Mouse (Mus musculus) MEL (cell line): ENCODE results near the gene Wdfy3. TPM values are rescaled to one million over a fixed set of nuclear protein-coding genes. Genes with fewer than 3 reads are reported as not detected.

Experiments used
- DNase-seq: peaks from one replicate; pipeline ENCODE4 v3.0.0; 2011; ENCODE audit warnings: low read depth, low spot score
- H3K27ac ChIP-seq: 2 replicates; pipeline ENCODE4 v1.5.1; 2012; ENCODE audit warnings: low read depth, mild to moderate bottlenecking, control low read depth, low read length, moderate library complexity; ENCODE audit not compliant: control insufficient read depth
- H3K27me3 ChIP-seq, 2 experiments: fragments of 150-350 bp in 1 of 2; sonication (generic) in 1 of 2; 2 replicates each; pipeline ENCODE4 v1.6.1; 2012; ENCODE audit warnings: low read length in 2 of 2, mild to moderate bottlenecking in 2 of 2, improper control_type of control experiment in 1 of 2, moderate library complexity in 1 of 2; ENCODE audit not compliant: insufficient read depth in 2 of 2, control insufficient read depth in 1 of 2
- H3K36me3 ChIP-seq, 2 experiments: 2 replicates each; pipeline ENCODE4 v1.6.1; 2012 to 2014; ENCODE audit warnings: low read length in 2 of 2, improper control_type of control experiment in 1 of 2, inconsistent platforms in 1 of 2, mild to moderate bottlenecking in 1 of 2; ENCODE audit not compliant: insufficient read depth in 2 of 2, control insufficient read depth in 1 of 2
- H3K4me1 ChIP-seq, 2 experiments: fragments of 150-350 bp in 1 of 2; sonication (generic) in 1 of 2; 2 replicates each; pipeline ENCODE4 v1.6.1; 2012; ENCODE audit warnings: low read length in 2 of 2, improper control_type of control experiment in 1 of 2, mild to moderate bottlenecking in 1 of 2; ENCODE audit not compliant: insufficient read depth in 2 of 2, control insufficient read depth in 1 of 2
- H3K4me3 ChIP-seq, 2 experiments: fragments of 150-350 bp in 1 of 2; sonication (generic) in 1 of 2; 2 replicates each; pipeline ENCODE4 v1.5.1; 2012; ENCODE audit warnings: low read depth in 2 of 2, low read length in 2 of 2, mild to moderate bottlenecking in 2 of 2, moderate library complexity in 2 of 2, control low read depth in 1 of 2, improper control_type of control experiment in 1 of 2; ENCODE audit not compliant: control insufficient read depth in 1 of 2, insufficient read depth in 1 of 2
- H3K79me2 ChIP-seq: 2 replicates; pipeline ENCODE4 v1.6.1; 2012; ENCODE audit warnings: mild to moderate bottlenecking, low read length, moderate library complexity; ENCODE audit not compliant: control insufficient read depth, poor library complexity, insufficient read depth
- H3K9ac ChIP-seq: 2 replicates; pipeline ENCODE4 v1.6.1; 2012; ENCODE audit warnings: low read depth, mild to moderate bottlenecking, control low read depth, low read length, moderate library complexity; ENCODE audit not compliant: control insufficient read depth, poor library complexity, severe bottlenecking
- H3K9me3 ChIP-seq: fragments of 150-350 bp; sonication (generic); replicated peaks from 2 replicates; pipeline ENCODE4 v1.6.1; 2012; ENCODE audit warnings: mild to moderate bottlenecking, low read length, improper control_type of control experiment, moderate library complexity; ENCODE audit not compliant: insufficient read depth
- CHD1 ChIP-seq: IDR thresholded peaks from 2 replicates; pipeline ENCODE4 v1.6.1; 2012; ENCODE audit warnings: low read depth, mild to moderate bottlenecking, inconsistent platforms, low read length, improper control_type of control experiment
- CHD2 ChIP-seq: IDR thresholded peaks from 2 replicates; pipeline ENCODE4 v1.6.1; 2011; ENCODE audit warnings: low read length, improper control_type of control experiment
- CTCF ChIP-seq, 3 experiments: IDR thresholded peaks in 2 of 3; conservative IDR thresholded peaks in 1 of 3; 2 replicates each; pipeline ENCODE4 v1.5.1; 2011 to 2012; ENCODE audit warnings: low read length in 3 of 3, low read depth in 2 of 3, mild to moderate bottlenecking in 2 of 3, improper control_type of control experiment in 1 of 3, inconsistent platforms in 1 of 3, mixed read lengths in 1 of 3, moderate library complexity in 1 of 3; ENCODE audit not compliant: control insufficient read depth in 1 of 3, insufficient read depth in 1 of 3, poor library complexity in 1 of 3, severe bottlenecking in 1 of 3
- E2F4 ChIP-seq: IDR thresholded peaks from 2 replicates; pipeline ENCODE4 v1.6.1; 2011; ENCODE audit warnings: low read depth, low read length, improper control_type of control experiment, borderline replicate concordance
- ELF1 ChIP-seq: IDR thresholded peaks from 2 replicates; pipeline ENCODE4 v1.6.1; 2014; ENCODE audit warnings: low read depth, mild to moderate bottlenecking, inconsistent platforms, low read length, improper control_type of control experiment, moderate library complexity
- EP300 ChIP-seq, 2 experiments: IDR thresholded peaks; 2 replicates each; pipeline ENCODE4 v1.6.1; 2011; ENCODE audit warnings: improper control_type of control experiment in 2 of 2, low read length in 2 of 2, low read depth in 1 of 2, mild to moderate bottlenecking in 1 of 2
- GABPA ChIP-seq: IDR thresholded peaks from 2 replicates; pipeline ENCODE4 v1.6.1; 2012; ENCODE audit warnings: low read depth, mild to moderate bottlenecking, inconsistent platforms, low read length, improper control_type of control experiment, moderate library complexity
- HCFC1 ChIP-seq: IDR thresholded peaks from 2 replicates; pipeline ENCODE4 v1.6.1; 2012; ENCODE audit warnings: low read depth, mild to moderate bottlenecking, inconsistent platforms, low read length, improper control_type of control experiment, moderate library complexity
- KAT2A ChIP-seq: conservative IDR thresholded peaks from 2 replicates; pipeline ENCODE4 v1.6.1; 2012; ENCODE audit warnings: low read depth, low read length, improper control_type of control experiment, inconsistent platforms
- MAFK ChIP-seq: IDR thresholded peaks from 2 replicates; pipeline ENCODE4 v1.6.1; 2011; ENCODE audit warnings: low read depth, mild to moderate bottlenecking, low read length, improper control_type of control experiment, borderline replicate concordance
- MEF2A ChIP-seq: IDR thresholded peaks from 2 replicates; pipeline ENCODE4 v1.6.1; 2014; ENCODE audit warnings: low read depth, mild to moderate bottlenecking, inconsistent platforms, low read length, improper control_type of control experiment; ENCODE audit not compliant: poor library complexity, insufficient replicate concordance, severe bottlenecking; ENCODE audit errors: extremely low read depth
- MYB ChIP-seq: IDR thresholded peaks from 2 replicates; pipeline ENCODE4 v1.6.1; 2011; ENCODE audit warnings: mild to moderate bottlenecking, low read depth, low read length, improper control_type of control experiment
- MYC ChIP-seq: IDR thresholded peaks from 2 replicates; pipeline ENCODE4 v1.6.1; 2011; ENCODE audit warnings: low read depth, mild to moderate bottlenecking, low read length, improper control_type of control experiment, moderate library complexity
- NELFE ChIP-seq: IDR thresholded peaks from 2 replicates; pipeline ENCODE4 v1.6.1; 2011; ENCODE audit warnings: low read depth, low read length, improper control_type of control experiment
- NRF1 ChIP-seq: IDR thresholded peaks from 2 replicates; pipeline ENCODE4 v1.6.1; 2014; ENCODE audit warnings: low read depth, mild to moderate bottlenecking, inconsistent platforms, low read length, improper control_type of control experiment, moderate library complexity; ENCODE audit not compliant: poor library complexity, insufficient read depth, severe bottlenecking
- POLR2A ChIP-seq, 2 experiments: IDR thresholded peaks; 2 replicates each; pipeline ENCODE4 v1.6.1; 2011 to 2012; ENCODE audit warnings: low read length in 2 of 2, mild to moderate bottlenecking in 2 of 2, control low read depth in 1 of 2, improper control_type of control experiment in 1 of 2, low read depth in 1 of 2, moderate library complexity in 1 of 2; ENCODE audit not compliant: control insufficient read depth in 1 of 2, insufficient read depth in 1 of 2, poor library complexity in 1 of 2
- RCOR1 ChIP-seq: IDR thresholded peaks from 2 replicates; pipeline ENCODE4 v1.6.1; 2012; ENCODE audit warnings: low read depth, mild to moderate bottlenecking, inconsistent platforms, low read length, improper control_type of control experiment
- SIN3A ChIP-seq: IDR thresholded peaks from 2 replicates; pipeline ENCODE4 v1.6.1; 2012; ENCODE audit warnings: low read length, improper control_type of control experiment, inconsistent platforms
- SMC3 ChIP-seq: IDR thresholded peaks from 2 replicates; pipeline ENCODE4 v1.6.1; 2011; ENCODE audit warnings: low read depth, low read length, improper control_type of control experiment
- TCF12 ChIP-seq: IDR thresholded peaks from 2 replicates; pipeline ENCODE4 v1.6.1; 2014; ENCODE audit warnings: low read depth, mild to moderate bottlenecking, inconsistent platforms, low read length, improper control_type of control experiment, moderate library complexity
- USF1 ChIP-seq: IDR thresholded peaks from 2 replicates; pipeline ENCODE4 v1.6.1; 2014; ENCODE audit warnings: low read depth, mild to moderate bottlenecking, inconsistent platforms, low read length, improper control_type of control experiment, moderate library complexity
- USF2 ChIP-seq, 2 experiments: IDR thresholded peaks; 2 replicates each; pipeline ENCODE4 v1.6.1; 2011 to 2012; ENCODE audit warnings: improper control_type of control experiment in 2 of 2, low read length in 2 of 2, borderline replicate concordance in 1 of 2, inconsistent platforms in 1 of 2, low read depth in 1 of 2, mild to moderate bottlenecking in 1 of 2; ENCODE audit not compliant: insufficient read depth in 1 of 2
- ZC3H11A ChIP-seq: IDR thresholded peaks from 2 replicates; pipeline ENCODE4 v1.6.1; 2012; ENCODE audit warnings: low read depth, mild to moderate bottlenecking, inconsistent platforms, low read length, improper control_type of control experiment
- ZKSCAN1 ChIP-seq: IDR thresholded peaks from 2 replicates; pipeline ENCODE4 v1.6.1; 2012; ENCODE audit warnings: low read depth, mild to moderate bottlenecking, inconsistent platforms, low read length, improper control_type of control experiment, moderate library complexity
- ZMIZ1 ChIP-seq: IDR thresholded peaks from 2 replicates; pipeline ENCODE4 v1.6.1; 2012; ENCODE audit warnings: low read depth, mild to moderate bottlenecking, inconsistent platforms, low read length, improper control_type of control experiment, moderate library complexity
- polyA plus RNA-seq, 2 experiments: library from polyadenylated mRNA; stranded (reverse) in 1 of 2; unstranded in 1 of 2; fragments of >175 nt in 1 of 2; fragments of >200 nt in 1 of 2; gene quantifications; 2 replicates each; pipeline versions ENCODE4 v1.2.1 to v1.2.4; 2012; ENCODE audit warnings: low replicate concordance in 2 of 2, low read depth in 1 of 2; ENCODE audit not compliant: insufficient read length in 2 of 2, insufficient read depth in 1 of 2, missing spikeins in 1 of 2
- total RNA-seq: library from RNA; depleted of rRNA; stranded (reverse); fragments of 300-350 nt; gene quantifications from 2 replicates; pipeline ENCODE4 v1.2.3, GENCODE M21; 2012

Gene Wdfy3
- total and polyA plus RNA-seq, 3 experiments = 10.0 to 21.3 (median 11.9) TPM

DNA sequence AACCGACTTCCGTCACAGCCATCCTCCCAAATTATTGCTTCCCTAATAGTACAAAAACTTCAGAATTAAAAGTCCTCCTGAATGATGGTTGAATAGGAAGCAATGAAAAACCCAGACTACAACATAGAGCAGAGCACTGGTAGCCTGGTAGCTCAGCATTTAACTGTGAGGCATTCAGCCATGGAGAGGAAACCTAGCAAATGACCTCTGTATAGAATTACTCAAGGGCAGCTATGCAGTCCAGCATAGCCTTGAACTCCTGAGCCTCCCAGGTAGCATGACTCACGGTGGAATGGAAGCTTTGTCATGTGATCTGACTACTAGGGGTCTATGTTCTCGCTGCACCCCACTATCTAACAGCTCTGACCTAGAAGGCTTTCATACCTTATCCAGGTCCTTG, 189.8 kb downstream of the Wdfy3 start:
- no peaks in the 10 kb centered on the region for H3K9me3 ChIP-seq
- H3K79me2 ChIP-seq = no peaks in the 10 kb centered on the region
- no peak overlapping the region for H3K27ac ChIP-seq
- no peak overlapping the region for H3K9ac ChIP-seq
- H3K27me3 ChIP-seq = no peaks in the 10 kb centered on the region
- no peak overlapping the region for H3K4me3 ChIP-seq
- TF ChIP-seq ZKSCAN1 (no peak), MYC (no peak), POLR2A (IDR thresholded peaks at IDR 0.05; ENCODE audit: control insufficient read depth in 1 of 2, insufficient read depth in 1 of 2, low read depth in 1 of 2, low read length in 2 of 2, poor library complexity in 1 of 2) (no peak), HCFC1 (no peak), CHD2 (no peak), SIN3A (no peak), MEF2A (no peak), ZC3H11A (no peak), TCF12 (no peak), CTCF (IDR thresholded peaks at IDR 0.05 in 2 of 3, conservative IDR thresholded peaks at IDR 0.05 in 1 of 3; ENCODE audit: control insufficient read depth in 1 of 3, insufficient read depth in 1 of 3, low read depth in 2 of 3, low read length in 3 of 3, poor library complexity in 1 of 3, severe bottlenecking in 1 of 3) (no peak), NELFE (no peak), KAT2A (no peak), GABPA (no peak), USF2 (IDR thresholded peaks at IDR 0.05; ENCODE audit: borderline replicate concordance in 1 of 2, insufficient read depth in 1 of 2, low read depth in 1 of 2, low read length in 2 of 2) (no peak)
- no peaks in the 10 kb centered on the region for H3K4me1 ChIP-seq
- H3K36me3 ChIP-seq = peaks cover 0 to 4% of the 10 kb centered on the region in 2 experiments; a peak in 2 of 4 replicates
- no peak for DNase-seq

DNA sequence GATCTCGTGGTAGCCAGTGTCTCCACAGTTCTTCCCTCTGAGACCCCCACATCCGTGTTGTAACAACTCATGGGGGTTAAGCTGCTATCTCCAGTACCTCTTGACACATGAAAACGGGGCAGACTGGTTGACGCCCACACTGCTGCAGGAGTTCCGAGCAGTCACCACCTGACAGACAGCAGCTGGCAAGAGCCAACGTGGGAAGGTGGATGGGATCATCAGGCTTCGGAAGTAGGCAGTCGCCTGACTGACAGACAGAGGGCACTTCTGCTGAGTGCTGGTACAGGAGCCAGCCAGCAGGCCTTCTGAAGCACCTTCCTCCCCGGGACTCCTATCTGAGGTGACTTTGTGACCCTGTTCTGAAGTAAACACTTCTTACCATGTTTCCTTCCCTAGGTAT, 191.3 kb downstream of the Wdfy3 start:
- no peak overlapping the region for H3K4me3 ChIP-seq
- H3K4me1 ChIP-seq = no peaks in the 10 kb centered on the region
- no peak for DNase-seq
- no peak for TF ChIP-seq MAFK
- TF ChIP-seq, all 39 proteins: peak for 0
- Histone ChIP-seq H3K9me3 (no peaks in the 10 kb centered on the region), H3K27ac (no peak overlapping the region), H3K79me2 (no peaks in the 10 kb centered on the region), H3K9ac (no peak overlapping the region), H3K36me3 (peaks cover 0 to 4% of the 10 kb centered on the region in 2 experiments; a peak in 2 of 4 replicates), H3K27me3 (no peaks in the 10 kb centered on the region)

DNA sequence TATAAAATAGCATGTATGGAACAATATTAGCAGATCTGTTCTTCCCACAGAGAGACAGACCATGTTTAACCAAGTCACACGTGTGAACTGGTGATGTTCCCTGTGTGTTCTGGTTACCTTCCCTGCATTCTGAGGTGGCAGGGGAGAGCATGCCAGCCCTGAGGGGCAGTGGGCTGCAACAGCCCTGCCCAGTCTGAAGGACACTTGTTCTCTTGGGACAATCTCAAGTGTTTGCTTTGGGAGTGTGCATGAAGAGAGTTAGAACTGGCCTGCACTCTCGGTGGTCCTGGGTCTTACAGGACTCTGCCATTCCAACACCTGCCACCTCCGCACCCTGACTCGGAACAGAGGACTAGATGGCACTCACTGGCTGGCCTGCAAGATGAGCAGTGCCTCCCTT, 193.5 kb downstream of the Wdfy3 start:
- DNase-seq = no peak
- Histone ChIP-seq H3K36me3 (peaks cover 0 to 4% of the 10 kb centered on the region in 2 experiments; a peak in 2 of 4 replicates), H3K4me1 (no peaks in the 10 kb centered on the region), H3K27me3 (no peaks in the 10 kb centered on the region), H3K27ac (no peak overlapping the region), H3K9ac (no peak overlapping the region), H3K9me3 (no peaks in the 10 kb centered on the region), H3K79me2 (no peaks in the 10 kb centered on the region), H3K4me3 (no peak overlapping the region)
- TF ChIP-seq NRF1 (no peak), SMC3 (no peak), RCOR1 (no peak), POLR2A (IDR thresholded peaks at IDR 0.05; ENCODE audit: control insufficient read depth in 1 of 2, insufficient read depth in 1 of 2, low read depth in 1 of 2, low read length in 2 of 2, poor library complexity in 1 of 2) (no peak), CHD2 (no peak), CTCF (IDR thresholded peaks at IDR 0.05 in 2 of 3, conservative IDR thresholded peaks at IDR 0.05 in 1 of 3; ENCODE audit: control insufficient read depth in 1 of 3, insufficient read depth in 1 of 3, low read depth in 2 of 3, low read length in 3 of 3, poor library complexity in 1 of 3, severe bottlenecking in 1 of 3) (no peak), MEF2A (no peak), USF1 (no peak), MAFK (no peak), MYB (no peak), ELF1 (no peak), EP300 (IDR thresholded peaks at IDR 0.05; ENCODE audit: low read depth in 1 of 2, low read length in 2 of 2) (no peak), ZMIZ1 (no peak), E2F4 (no peak), CHD1 (no peak), MYC (no peak)
